Mouse (Mus musculus): Measurements from ENCODE around the gene Ciz1. TPM values are rescaled to one million over a fixed set of nuclear protein-coding genes. Genes with fewer than 3 reads are reported as not detected.
A peak's percentile ranks its signal among the peaks of the same experiment; 100 is the strongest.

The Ciz1 gene
- total RNA-seq, 4 experiments from 2014 or later: 65.8 to 82.5 (median 75.7) TPM

GRCm38 (mm10) chr2:32413936-32414335 is 61.8 kb downstream of the Ciz1 start:
- DNase-seq (ENCODE audit: low spot score in 2 of 2): no peak

DNA sequence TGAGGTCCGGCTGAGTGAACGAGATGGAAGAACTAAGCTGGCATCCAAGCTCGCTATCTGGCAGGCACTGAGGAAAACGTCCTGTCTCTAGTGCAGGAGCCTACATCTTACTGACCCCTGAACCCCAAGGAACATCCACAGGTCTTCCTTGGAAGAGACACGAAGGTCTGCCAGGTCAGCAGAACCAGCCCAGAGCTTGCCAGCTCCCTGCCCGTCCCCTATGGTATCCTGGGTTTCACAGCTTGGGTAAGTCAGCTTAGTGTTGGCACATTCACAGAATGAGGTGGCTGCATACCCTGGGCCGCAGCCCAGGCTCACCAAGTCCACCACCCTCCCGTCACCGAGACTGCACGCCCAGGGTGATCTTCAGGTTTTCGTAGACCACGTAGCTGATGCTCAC is 63.7 kb downstream of the Ciz1 start:
- no peak for DNase-seq (ENCODE audit: low spot score in 2 of 2)

DNA sequence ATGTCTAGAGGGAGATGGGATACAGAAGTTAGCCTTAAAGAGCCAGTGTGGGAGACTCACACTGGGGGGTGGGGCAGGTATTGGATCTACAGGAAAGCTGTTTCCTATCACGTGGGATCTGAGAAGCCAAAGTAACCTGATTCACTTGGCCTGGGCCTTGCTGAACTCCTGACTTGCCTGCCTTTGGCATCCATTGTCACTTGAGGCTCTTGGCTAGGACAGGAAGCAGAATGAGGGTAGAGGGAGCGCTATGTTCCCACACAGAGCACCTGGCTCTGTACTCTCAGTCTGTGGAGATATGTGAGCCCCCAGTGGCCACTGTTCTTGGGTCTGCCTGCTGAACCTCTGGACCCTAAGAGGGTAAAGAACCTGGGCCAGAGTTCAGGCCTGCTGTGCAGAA is 64.4 kb downstream of the Ciz1 start:
- DNase-seq (ENCODE audit: low spot score in 2 of 2): no peak

DNA sequence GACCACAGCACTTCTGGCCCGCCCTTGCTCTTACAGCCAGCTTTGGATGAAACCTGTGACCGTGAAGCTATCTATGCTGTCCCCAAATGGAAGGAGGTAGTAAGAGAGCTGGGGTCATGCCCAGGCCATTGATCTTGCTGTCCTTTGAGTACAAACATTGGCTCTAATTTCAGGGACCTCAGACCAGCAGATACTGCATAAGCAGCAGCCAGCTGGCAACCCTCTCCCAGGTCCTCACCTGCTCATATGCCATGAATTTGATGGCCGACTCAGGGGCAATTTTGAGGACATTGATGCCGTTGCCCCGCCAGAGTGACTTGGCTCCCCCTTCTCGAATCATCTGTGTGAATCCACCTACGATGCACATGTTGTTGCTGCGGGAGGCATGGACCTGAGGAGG is 65.4 kb downstream of the Ciz1 start:
- DNase-seq (ENCODE audit: low spot score in 2 of 2): no peak

- DNase-seq (ENCODE audit: low spot score in 2 of 2): no peak
Measured at GRCm38 (mm10) chr2:32418430-32419151, 66.5 kb downstream of the Ciz1 start.

- DNase-seq (ENCODE audit: low spot score in 2 of 2): no peak
Measured at GRCm38 (mm10) chr2:32419359-32419758, 67.2 kb downstream of the Ciz1 start.

DNA sequence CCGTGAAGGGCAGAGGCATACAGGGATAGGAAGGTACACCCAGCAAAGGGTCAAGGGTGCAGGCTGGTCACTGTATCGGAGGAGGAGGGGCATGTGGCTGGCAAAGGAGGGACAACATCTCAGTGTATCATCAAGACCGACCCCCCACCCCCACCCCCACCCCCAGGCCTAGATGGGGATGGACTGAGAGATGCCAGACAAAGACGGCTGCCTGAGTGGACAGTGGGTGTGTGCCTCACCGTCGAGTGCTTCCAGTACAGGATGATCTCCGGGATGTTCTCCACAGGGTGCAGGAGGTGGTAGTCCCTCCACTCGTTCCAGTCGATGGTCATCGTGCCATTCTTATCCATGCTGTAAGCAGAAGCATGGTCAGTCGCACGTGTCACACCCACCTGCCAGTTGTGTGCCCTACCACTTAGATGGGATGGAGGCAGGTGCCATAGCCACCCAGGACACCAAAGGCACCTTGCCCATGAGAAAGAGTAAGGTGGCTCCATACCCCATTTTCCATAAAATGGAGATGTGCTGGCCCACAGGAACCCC is 68.0 kb downstream of the Ciz1 start:
- DNase-seq (ENCODE audit: low spot score in 2 of 2): no peak

GRCm38 (mm10) chr2:32420647-32421046 is 68.5 kb downstream of the Ciz1 start:
- DNase-seq (ENCODE audit: low spot score in 2 of 2): no peak

DNA sequence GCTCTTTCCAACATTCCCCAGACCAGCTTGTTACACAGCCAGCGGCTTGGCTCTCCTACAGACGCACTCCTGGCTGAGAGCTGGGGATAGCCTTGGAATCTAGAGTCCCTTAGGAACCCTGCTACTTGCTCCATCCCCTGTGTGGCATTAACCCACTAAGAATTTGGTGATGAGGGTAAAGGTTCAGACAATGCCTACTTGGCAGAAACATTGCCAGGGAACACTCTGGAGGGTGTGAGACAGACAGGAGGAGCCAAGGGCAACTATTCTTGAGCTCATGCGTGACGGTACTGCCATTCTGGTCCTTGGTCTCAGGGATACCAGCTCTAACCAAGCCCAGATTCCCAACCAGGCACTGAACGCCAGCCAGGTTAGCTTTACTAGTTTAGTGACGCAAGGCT is 69.7 kb downstream of the Ciz1 start:
- no peak for DNase-seq (ENCODE audit: low spot score in 2 of 2)

GRCm38 (mm10) chr2:32423481-32424331 is 71.6 kb downstream of the Ciz1 start:
- DNase-seq (ENCODE audit: low spot score in 2 of 2): no peak

- no peak for DNase-seq (ENCODE audit: low spot score in 2 of 2)
Measured at GRCm38 (mm10) chr2:32424796-32425195, 72.7 kb downstream of the Ciz1 start.

DNA sequence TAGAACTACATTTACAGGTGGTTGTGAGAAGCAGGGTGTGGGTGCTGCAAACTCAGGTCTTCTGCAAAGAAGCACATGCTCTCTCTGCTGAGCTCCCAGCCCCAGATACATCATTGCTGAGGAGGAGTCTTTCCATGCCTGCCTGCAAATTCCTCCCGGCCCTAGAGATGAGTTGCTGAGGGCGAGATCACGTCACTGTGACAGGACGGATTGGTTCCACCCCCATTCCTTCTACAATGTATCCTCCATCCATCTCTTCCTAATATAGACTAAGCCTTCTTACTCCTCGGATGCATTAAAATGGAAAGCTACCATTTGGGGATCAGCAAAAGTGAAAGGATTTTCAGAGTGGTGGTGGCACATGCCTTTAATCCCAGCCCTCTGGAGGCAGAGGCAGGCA is 73.4 kb downstream of the Ciz1 start:
- no peak for DNase-seq (ENCODE audit: low spot score in 2 of 2)

- no peak for DNase-seq (ENCODE audit: low spot score in 2 of 2)
Measured at GRCm38 (mm10) chr2:32426141-32426540, 74.0 kb downstream of the Ciz1 start.

DNA sequence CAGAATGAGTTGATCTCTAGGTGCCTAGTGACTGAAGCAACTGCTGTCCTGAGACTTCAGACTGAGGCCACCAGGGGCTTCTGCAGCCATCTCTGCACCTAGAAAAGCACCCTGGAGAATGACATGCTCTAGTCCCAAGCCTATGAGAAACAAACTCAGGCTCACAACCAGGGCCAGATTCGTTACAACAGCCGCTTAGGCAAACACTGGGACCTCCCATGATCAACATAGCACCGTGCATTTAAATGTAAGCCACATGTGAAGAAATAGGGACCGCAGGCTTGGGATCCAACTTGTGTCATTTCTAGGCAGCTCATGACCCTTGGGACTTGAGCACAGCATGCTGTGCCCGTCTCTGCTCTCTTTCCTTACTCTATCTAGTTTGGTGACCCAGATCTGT is 75.6 kb downstream of the Ciz1 start:
- no peak for DNase-seq (ENCODE audit: low spot score in 2 of 2)

- DNase-seq (ENCODE audit: low spot score in 2 of 2): peak in 1 of 2 experiments; percentile 81
Measured at GRCm38 (mm10) chr2:32428262-32428722, 76.2 kb downstream of the Ciz1 start.

GRCm38 (mm10) chr2:32429215-32429891 is 77.2 kb downstream of the Ciz1 start:
- no peak for DNase-seq (ENCODE audit: low spot score in 2 of 2)

Small RNA genes within 50 kb of the gene (microRNA-seq; reads per million reads assigned to microRNA genes)
- gene Gm23363 (0 reads per million in 2 experiments), gene Mir199b (1.1 to 1.8 reads per million in 2 experiments)

Other genes starting within 250 kb of the Ciz1 start
- gene Prrc2b, start 201.2 kb upstream of the Ciz1 start, total RNA-seq (2022): 100 to 1,000 TPM; 248 to 277 (median 262) TPM
- gene Pomt1, start 115.7 kb upstream of the Ciz1 start, total RNA-seq (2022): 10 to 100 TPM; 18.8 to 22.0 (median 19.8) TPM
- 10 to 100 TPM; 42.9 to 51.6 (median 49.4) TPM for gene Uck1, start 92.2 kb upstream of the Ciz1 start, total RNA-seq (2022)
- 10 to 100 TPM; 87.7 to 91.0 (median 89.3) TPM for gene Golga2, start 64.9 kb upstream of the Ciz1 start, total RNA-seq (2022)
- 100 to 1,000 TPM; 204 to 222 (median 213) TPM for gene Swi5, start 64.3 kb upstream of the Ciz1 start, total RNA-seq (2022)
- 1,000 to 10,000 TPM; 1,127 to 1,189 (median 1,146) TPM for gene Dnm1, start 1.0 kb downstream of the Ciz1 start, total RNA-seq (2022)
- gene 1110008P14Rik, start 29.6 kb downstream of the Ciz1 start, total RNA-seq (2022): 100 to 1,000 TPM; 226 to 280 (median 259) TPM
- under 1 TPM; 0.50 to 0.81 (median 0.63) TPM for gene Lcn2, start 35.9 kb downstream of the Ciz1 start, total RNA-seq (2022)
- 10 to 100 TPM; 46.9 to 51.4 (median 49.9) TPM for gene Ptges2, start 43.6 kb downstream of the Ciz1 start, total RNA-seq (2022)
- 1 to 10 TPM; 3.8 to 4.1 (median 3.9) TPM for gene Naif1, start 98.1 kb downstream of the Ciz1 start, total RNA-seq (2022)
- gene Slc25a25, start 99.1 kb downstream of the Ciz1 start, total RNA-seq (2022): 10 to 100 TPM; 56.5 to 66.1 (median 60.9) TPM
- gene Fam102a, start 183.0 kb downstream of the Ciz1 start, total RNA-seq (2022): 10 to 100 TPM; 69.0 to 78.6 (median 70.5) TPM
- 10 to 100 TPM; 71.2 to 78.7 (median 72.8) TPM for gene Dpm2, start 218.5 kb downstream of the Ciz1 start, total RNA-seq (2022)
- gene Pip5kl1, start 222.5 kb downstream of the Ciz1 start, total RNA-seq (2022): 10 to 100 TPM in 2 of 4 experiments, 1 to 10 TPM in 2; 9.3 to 11.0 (median 10.0) TPM
- 1 to 10 TPM in 2 of 4 experiments, under 1 TPM in 2; 0.84 to 2.4 (median 1.1) TPM for gene 9430097D07Rik, start 223.4 kb downstream of the Ciz1 start, total RNA-seq (2022)
- gene St6galnac4, start 234.8 kb downstream of the Ciz1 start, total RNA-seq (2022): 10 to 100 TPM; 33.9 to 36.5 (median 34.8) TPM
- 100 to 1,000 TPM; 110 to 142 (median 119) TPM for gene St6galnac6, start 247.4 kb downstream of the Ciz1 start, total RNA-seq (2022)

Measured in left cerebral cortex, adult 8-10 months (tissue).